Mouse (Mus musculus): ENCODE measurements around the gene G3bp1. TPM values are rescaled to one million over a fixed set of nuclear protein-coding genes. Genes with fewer than 3 reads are reported as not detected.
A peak's percentile ranks its signal among the peaks of the same experiment; 100 is the strongest.

Gene G3bp1
- total and polyA plus RNA-seq, 3 experiments = 22.0 to 41.3 (median 40.0) TPM

DNA sequence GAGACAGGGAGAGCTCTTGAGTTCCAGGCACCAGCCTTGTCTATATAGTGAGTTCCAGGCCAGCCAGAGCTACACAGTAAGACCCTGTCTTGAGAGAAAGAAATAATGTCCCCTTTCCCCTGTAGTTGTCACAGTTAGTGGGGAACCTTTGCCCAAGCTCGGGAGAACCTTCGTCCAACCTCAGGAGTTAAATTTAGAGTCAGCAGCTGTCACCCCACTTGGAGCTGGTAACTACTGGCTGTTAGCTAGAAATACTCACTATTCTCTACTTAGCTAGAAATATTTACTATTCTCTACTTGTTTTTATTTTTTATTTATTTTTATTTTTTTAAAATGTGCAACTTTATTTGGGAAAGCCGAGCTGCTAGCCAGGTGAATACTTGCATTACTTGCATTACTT lies 3.7 kb downstream of the G3bp1 start:
- Histone ChIP-seq H3K27me3 (ENCODE audit: control insufficient read depth, insufficient read depth, low read length) (no peaks in the 10 kb centered on the region), H3K79me2 (replicated peaks; ENCODE audit: control insufficient read depth, insufficient read depth, low read length) (peaks cover 20% of the 10 kb centered on the region), H3K36me3 (ENCODE audit: control insufficient read depth, insufficient read depth, low read length) (peaks cover 34% of the 10 kb centered on the region), H3K4me1 (ENCODE audit: control insufficient read depth, insufficient read depth, low read length) (peaks cover 12% of the 10 kb centered on the region), H3K9ac (ENCODE audit: low read depth, low read length) (no peak overlapping the region), H3K27ac (peak overlapping the region; percentile 43), H3K4me3 (no peak overlapping the region)
- WGBS = 44% methylated on average over 3 of the region's 3 CpGs
- intact Hi-C loops (cut with DNase I) = no loop called here
- DNase-seq = peak in 1 of 2 experiments; percentile 17
- TF ChIP-seq POLR2A (IDR thresholded peaks at IDR 0.05; ENCODE audit: insufficient read depth, low read depth, low read length) (no peak), EP300 (IDR thresholded peaks at IDR 0.05; ENCODE audit: insufficient read depth, low read depth, low read length) (no peak), CTCF (IDR thresholded peaks at IDR 0.05) (no peak)

DNA sequence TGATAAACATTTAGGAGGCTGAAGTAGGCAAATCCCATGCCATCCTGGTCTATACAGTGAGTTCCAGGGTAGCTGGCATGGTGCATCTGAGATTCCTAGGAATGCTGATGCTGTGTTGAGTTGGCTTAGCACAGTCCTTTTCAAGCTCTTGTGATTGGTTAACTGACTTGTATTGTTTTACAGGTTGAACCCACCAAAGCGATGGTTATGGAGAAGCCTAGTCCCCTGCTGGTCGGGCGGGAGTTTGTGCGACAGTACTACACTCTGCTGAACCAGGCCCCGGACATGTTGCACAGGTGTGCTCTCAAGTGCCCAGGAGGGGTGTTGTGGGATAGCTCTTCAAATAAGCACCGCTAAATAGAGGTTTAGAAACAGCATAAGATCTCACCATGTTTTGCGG lies 16.0 kb downstream of the G3bp1 start:
- Histone ChIP-seq H3K27ac (no peak overlapping the region), H3K79me2 (replicated peaks; ENCODE audit: control insufficient read depth, insufficient read depth, low read length) (peaks cover 4% of the 10 kb centered on the region; the same call in 1 of the 2 replicates), H3K9ac (ENCODE audit: low read depth, low read length) (no peak overlapping the region), H3K36me3 (ENCODE audit: control insufficient read depth, insufficient read depth, low read length) (peaks cover 2% of the 10 kb centered on the region; the same call in 1 of the 2 replicates), H3K4me1 (ENCODE audit: control insufficient read depth, insufficient read depth, low read length) (peaks cover 1% of the 10 kb centered on the region), H3K27me3 (ENCODE audit: control insufficient read depth, insufficient read depth, low read length) (no peaks in the 10 kb centered on the region), H3K4me3 (no peak overlapping the region)
- DNase-seq = no peak
- 96% methylated on average over 7 of the region's 7 CpGs for WGBS
- intact Hi-C loops (cut with DNase I) = no loop called here
- no peak for TF ChIP-seq EP300 (IDR thresholded peaks at IDR 0.05; ENCODE audit: insufficient read depth, low read depth, low read length)
- no peak for TF ChIP-seq POLR2A (IDR thresholded peaks at IDR 0.05; ENCODE audit: insufficient read depth, low read depth, low read length)
- TF ChIP-seq CTCF (IDR thresholded peaks at IDR 0.05) = no peak

DNA sequence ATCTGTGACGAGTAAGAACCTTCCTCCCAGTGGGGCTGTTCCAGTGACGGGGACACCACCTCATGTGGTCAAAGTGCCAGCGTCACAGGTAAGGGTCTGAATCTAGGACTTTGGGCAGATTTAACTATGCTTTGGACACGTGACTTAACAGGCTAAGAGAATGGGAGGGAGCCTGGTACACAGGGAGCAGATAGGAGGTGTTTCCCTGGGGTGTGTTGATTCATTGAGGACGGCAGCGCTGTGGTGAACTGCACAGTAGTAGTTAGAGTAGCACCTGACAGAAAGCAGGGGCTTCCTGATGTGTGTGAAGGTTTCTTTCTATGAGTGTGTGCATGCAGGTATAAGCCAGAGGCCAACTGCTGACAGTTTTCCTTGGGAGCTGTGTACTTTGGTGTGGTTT lies 26.7 kb downstream of the G3bp1 start:
- Histone ChIP-seq H3K27me3 (ENCODE audit: control insufficient read depth, insufficient read depth, low read length) (no peaks in the 10 kb centered on the region), H3K9ac (ENCODE audit: low read depth, low read length) (no peak overlapping the region), H3K79me2 (replicated peaks; ENCODE audit: control insufficient read depth, insufficient read depth, low read length) (0 out of 2 replicates have a peak, but pooled peaks cover 1% of the 10 kb centered on the region), H3K27ac (no peak overlapping the region), H3K4me1 (ENCODE audit: control insufficient read depth, insufficient read depth, low read length) (no peaks in the 10 kb centered on the region), H3K36me3 (ENCODE audit: control insufficient read depth, insufficient read depth, low read length) (peaks cover 3% of the 10 kb centered on the region; the same call in 1 of the 2 replicates), H3K4me3 (no peak overlapping the region)
- no peak for TF ChIP-seq POLR2A (IDR thresholded peaks at IDR 0.05; ENCODE audit: insufficient read depth, low read depth, low read length)
- TF ChIP-seq EP300 (IDR thresholded peaks at IDR 0.05; ENCODE audit: insufficient read depth, low read depth, low read length) = no peak
- no peak for TF ChIP-seq CTCF (IDR thresholded peaks at IDR 0.05)
- intact Hi-C loops (cut with DNase I) = no loop called here
- 84% methylated on average over 6 of the region's 6 CpGs for WGBS
- no peak for DNase-seq

DNA sequence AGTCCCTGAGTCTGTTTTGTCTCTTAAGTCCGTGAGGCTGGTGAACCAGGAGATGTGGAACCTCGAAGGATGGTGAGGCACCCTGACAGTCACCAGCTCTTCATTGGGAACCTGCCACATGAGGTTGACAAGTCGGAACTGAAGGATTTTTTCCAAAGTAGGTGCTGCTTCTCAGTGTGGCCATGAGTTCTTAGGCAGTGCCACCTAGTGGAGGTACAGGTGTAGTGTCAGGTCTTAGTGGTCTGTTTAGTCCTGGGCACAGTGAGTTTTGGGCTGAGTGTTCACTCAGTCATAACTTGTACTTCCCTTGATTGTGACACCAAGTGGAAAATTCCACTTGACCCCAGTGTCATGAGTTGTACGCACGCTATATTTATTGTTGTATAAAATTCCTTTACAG lies 28.4 kb downstream of the G3bp1 start:
- Histone ChIP-seq H3K4me1 (ENCODE audit: control insufficient read depth, insufficient read depth, low read length) (no peaks in the 10 kb centered on the region), H3K27me3 (ENCODE audit: control insufficient read depth, insufficient read depth, low read length) (no peaks in the 10 kb centered on the region), H3K4me3 (no peak overlapping the region), H3K36me3 (ENCODE audit: control insufficient read depth, insufficient read depth, low read length) (peaks cover 3% of the 10 kb centered on the region; the same call in 1 of the 2 replicates), H3K9ac (ENCODE audit: low read depth, low read length) (no peak overlapping the region), H3K79me2 (replicated peaks; ENCODE audit: control insufficient read depth, insufficient read depth, low read length) (0 out of 2 replicates have a peak, but pooled peaks cover 1% of the 10 kb centered on the region), H3K27ac (no peak overlapping the region)
- intact Hi-C loops (cut with DNase I) = no loop called here
- whole genome bisulfite sequencing = 28% methylated on average over 5 of the region's 5 CpGs
- TF ChIP-seq POLR2A (IDR thresholded peaks at IDR 0.05; ENCODE audit: insufficient read depth, low read depth, low read length) = no peak
- peak; percentile 86 for TF ChIP-seq CTCF (IDR thresholded peaks at IDR 0.05)
- TF ChIP-seq EP300 (IDR thresholded peaks at IDR 0.05; ENCODE audit: insufficient read depth, low read depth, low read length) = 0 out of 2 replicates have a peak, but pooled peaks have one; percentile 34
- DNase-seq = peak; percentile 29 to 31

DNA sequence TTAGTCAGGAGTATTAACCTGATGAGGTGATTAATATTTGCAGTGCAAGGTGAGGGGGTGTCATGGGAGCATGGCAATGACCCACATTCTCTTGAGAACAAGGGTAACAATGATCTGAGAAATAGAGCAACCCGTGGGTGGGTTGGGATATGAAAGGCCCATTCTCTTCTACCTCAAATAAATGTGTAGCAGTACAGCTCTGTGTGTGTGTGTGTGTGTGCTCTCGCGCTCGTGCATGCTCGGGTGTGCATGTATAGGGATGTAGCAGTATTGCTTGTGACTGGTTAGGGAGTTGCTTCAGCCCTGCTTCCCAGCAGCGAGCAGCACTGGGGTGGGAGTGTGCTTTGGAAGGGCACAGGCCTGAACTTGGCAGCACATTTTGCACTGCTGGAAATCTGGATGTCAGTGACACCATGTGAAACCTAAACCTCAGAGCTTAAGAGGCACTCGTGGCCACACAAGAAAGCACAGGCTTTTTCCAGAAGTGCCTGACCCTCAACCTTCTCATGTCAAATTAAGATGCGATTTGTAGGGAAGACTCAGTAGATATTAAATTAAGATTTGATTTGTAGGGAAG lies 32.6 kb downstream of the G3bp1 start:
- DNase-seq = peak; percentile 24 to 31
- H3K9ac ChIP-seq (ENCODE audit: low read depth, low read length) = no peak overlapping the region
- peaks cover 3% of the 10 kb centered on the region; the same call in 1 of the 2 replicates for H3K36me3 ChIP-seq (ENCODE audit: control insufficient read depth, insufficient read depth, low read length)
- H3K27ac ChIP-seq = no peak overlapping the region
- intact Hi-C loops (cut with DNase I) = no loop called here
- WGBS = 73% methylated on average over 8 of the region's 8 CpGs
- no peaks in the 10 kb centered on the region for H3K27me3 ChIP-seq (ENCODE audit: control insufficient read depth, insufficient read depth, low read length)
- H3K79me2 ChIP-seq (replicated peaks; ENCODE audit: control insufficient read depth, insufficient read depth, low read length) = no peaks in the 10 kb centered on the region
- TF ChIP-seq CTCF (IDR thresholded peaks at IDR 0.05) = no peak
- TF ChIP-seq EP300 (IDR thresholded peaks at IDR 0.05; ENCODE audit: insufficient read depth, low read depth, low read length) = peak; percentile 79
- TF ChIP-seq POLR2A (IDR thresholded peaks at IDR 0.05; ENCODE audit: insufficient read depth, low read depth, low read length) = no peak
- H3K4me1 ChIP-seq (ENCODE audit: control insufficient read depth, insufficient read depth, low read length) = no peaks in the 10 kb centered on the region
- no peak overlapping the region for H3K4me3 ChIP-seq

DNA sequence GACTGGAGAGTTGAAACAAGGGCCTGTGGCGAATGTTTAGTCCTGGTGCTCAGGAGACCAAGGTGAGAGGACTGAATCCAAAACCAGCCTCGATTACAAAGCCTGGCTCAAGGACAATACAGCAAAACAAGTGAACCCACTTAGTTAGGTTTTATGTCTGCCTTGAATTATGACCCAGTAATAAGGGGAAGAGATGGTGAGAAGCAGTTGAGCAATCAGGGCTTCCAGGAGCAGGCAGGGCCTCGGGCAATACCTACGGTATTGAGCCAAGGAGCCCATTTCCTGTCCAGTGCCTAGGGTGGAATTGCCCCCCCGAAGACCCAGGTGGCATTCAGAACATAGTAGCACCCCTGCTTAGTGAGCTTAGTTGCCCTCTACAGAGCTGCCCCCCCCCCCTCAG lies 33.4 kb downstream of the G3bp1 start:
- DNase-seq = no peak

More for the DNA sequence above, 33.4 kb downstream of the G3bp1 start:
- Histone ChIP-seq H3K4me1 (ENCODE audit: control insufficient read depth, insufficient read depth, low read length) (no peaks in the 10 kb centered on the region), H3K36me3 (ENCODE audit: control insufficient read depth, insufficient read depth, low read length) (peaks cover 3% of the 10 kb centered on the region; the same call in 1 of the 2 replicates), H3K27me3 (ENCODE audit: control insufficient read depth, insufficient read depth, low read length) (no peaks in the 10 kb centered on the region), H3K9ac (ENCODE audit: low read depth, low read length) (no peak overlapping the region), H3K4me3 (no peak overlapping the region), H3K79me2 (replicated peaks; ENCODE audit: control insufficient read depth, insufficient read depth, low read length) (no peaks in the 10 kb centered on the region), H3K27ac (no peak overlapping the region)
- no peak for TF ChIP-seq EP300 (IDR thresholded peaks at IDR 0.05; ENCODE audit: insufficient read depth, low read depth, low read length)
- no peak for TF ChIP-seq POLR2A (IDR thresholded peaks at IDR 0.05; ENCODE audit: insufficient read depth, low read depth, low read length)
- no peak for TF ChIP-seq CTCF (IDR thresholded peaks at IDR 0.05)
- WGBS = 66% methylated on average over 5 of the region's 5 CpGs
- intact Hi-C loops (cut with DNase I) = no loop called here
